Mouse (Mus musculus) ES-E14 (cell line): Measurements from ENCODE around the gene Apbb2.

Source experiments
- CHD2 ChIP-seq: IDR thresholded peaks from 2 replicates; pipeline ENCODE4 v1.6.1; 2014; ENCODE audit warnings: mild to moderate bottlenecking, low read depth, low read length, inconsistent platforms
- HCFC1 ChIP-seq: IDR thresholded peaks from 2 replicates; pipeline ENCODE4 v1.6.1; 2012; ENCODE audit warnings: low read length, inconsistent platforms, borderline replicate concordance; ENCODE audit not compliant: insufficient read depth
- MAFK ChIP-seq: IDR thresholded peaks from 2 replicates; pipeline ENCODE4 v1.6.1; 2014; ENCODE audit warnings: mild to moderate bottlenecking, low read depth, low read length, inconsistent platforms; ENCODE audit not compliant: insufficient read depth
- ZC3H11A ChIP-seq: IDR thresholded peaks from 2 replicates; pipeline ENCODE4 v1.6.1; 2012; ENCODE audit warnings: low read depth, mild to moderate bottlenecking, inconsistent platforms, low read length, borderline replicate concordance
- ZNF384 ChIP-seq: IDR thresholded peaks from 2 replicates; pipeline ENCODE4 v1.6.1; 2012; ENCODE audit warnings: low read depth, low read length, inconsistent platforms

GRCm38 (mm10) chr5:66423466-66423865 is 195.1 kb downstream of the Apbb2 start:
- TF ChIP-seq CHD2 (no peak), ZNF384 (no peak), ZC3H11A (no peak), MAFK (no peak), HCFC1 (no peak)
